Mouse (Mus musculus): ENCODE measurements around the gene Lrrtm4. TPM values are rescaled to one million over a fixed set of nuclear protein-coding genes. Genes with fewer than 3 reads are reported as not detected.

The Lrrtm4 gene
- total and polyA plus RNA-seq, 2 experiments from 2014 or later, result 0.04 TPM; not detected in 1

GRCm38 (mm10) chr6:80619508-80619907 lies 600.8 kb downstream of the Lrrtm4 start:
- no peaks in the 10 kb centered on the region for H3K27me3 ChIP-seq (ENCODE audit: control insufficient read depth, insufficient read depth, low read length)
- no peaks in the 10 kb centered on the region for H3K9me3 ChIP-seq (replicated peaks; ENCODE audit: control insufficient read depth, low read length)
- no peaks in the 10 kb centered on the region for H3K36me3 ChIP-seq (replicated peaks; ENCODE audit: control insufficient read depth, insufficient read depth, low read length)
- TF ChIP-seq EP300 (IDR thresholded peaks at IDR 0.05; ENCODE audit: low read depth) (no peak), CTCF (IDR thresholded peaks at IDR 0.05; ENCODE audit: low read depth) (no peak)
- no peak for DNase-seq (ENCODE audit: low spot score)
- no peak overlapping the region for H3K4me3 ChIP-seq (ENCODE audit: low read depth, low read length)
- H3K27ac ChIP-seq (ENCODE audit: low read depth), result no peak overlapping the region
- H3K4me2 ChIP-seq (ENCODE audit: low read depth, low read length), result no peak overlapping the region
- 64% methylated on average over 2 of the region's 2 CpGs for WGBS
- H3K9ac ChIP-seq (replicated peaks; ENCODE audit: low read depth, low read length), result no peak overlapping the region
- H3K4me1 ChIP-seq (ENCODE audit: control insufficient read depth, insufficient read depth), result no peaks in the 10 kb centered on the region
- ATAC-seq (ENCODE audit: insufficient read depth, low read depth), result no peak

- TF ChIP-seq EP300 (IDR thresholded peaks at IDR 0.05; ENCODE audit: low read depth) (no peak), CTCF (IDR thresholded peaks at IDR 0.05; ENCODE audit: low read depth) (no peak)
- Histone ChIP-seq H3K27ac (ENCODE audit: low read depth) (no peak overlapping the region), H3K9ac (replicated peaks; ENCODE audit: low read depth, low read length) (no peak overlapping the region), H3K27me3 (ENCODE audit: control insufficient read depth, insufficient read depth, low read length) (no peaks in the 10 kb centered on the region), H3K4me3 (ENCODE audit: low read depth, low read length) (no peak overlapping the region), H3K36me3 (replicated peaks; ENCODE audit: control insufficient read depth, insufficient read depth, low read length) (no peaks in the 10 kb centered on the region), H3K4me1 (ENCODE audit: control insufficient read depth, insufficient read depth) (no peaks in the 10 kb centered on the region), H3K4me2 (ENCODE audit: low read depth, low read length) (no peak overlapping the region), H3K9me3 (replicated peaks; ENCODE audit: control insufficient read depth, low read length) (no peaks in the 10 kb centered on the region)
- no peak for ATAC-seq (ENCODE audit: insufficient read depth, low read depth)
- DNase-seq (ENCODE audit: low spot score), result no peak
- 85% methylated on average over 6 of the region's 6 CpGs for WGBS
Measured at GRCm38 (mm10) chr6:80622676-80623334, 604.1 kb downstream of the Lrrtm4 start.

GRCm38 (mm10) chr6:80625509-80625908 lies 606.8 kb downstream of the Lrrtm4 start:
- H3K4me2 ChIP-seq (ENCODE audit: low read depth, low read length), result no peak overlapping the region
- no peak overlapping the region for H3K27ac ChIP-seq (ENCODE audit: low read depth)
- no peaks in the 10 kb centered on the region for H3K9me3 ChIP-seq (replicated peaks; ENCODE audit: control insufficient read depth, low read length)
- DNase-seq (ENCODE audit: low spot score) (no peak), ATAC-seq (ENCODE audit: insufficient read depth, low read depth) (no peak)
- no peaks in the 10 kb centered on the region for H3K36me3 ChIP-seq (replicated peaks; ENCODE audit: control insufficient read depth, insufficient read depth, low read length)
- H3K4me3 ChIP-seq (ENCODE audit: low read depth, low read length), result no peak overlapping the region
- TF ChIP-seq EP300 (IDR thresholded peaks at IDR 0.05; ENCODE audit: low read depth), result no peak
- no peak for TF ChIP-seq CTCF (IDR thresholded peaks at IDR 0.05; ENCODE audit: low read depth)
- 75% methylated on average over 4 of the region's 4 CpGs for WGBS
- H3K27me3 ChIP-seq (ENCODE audit: control insufficient read depth, insufficient read depth, low read length), result no peaks in the 10 kb centered on the region
- no peak overlapping the region for H3K9ac ChIP-seq (replicated peaks; ENCODE audit: low read depth, low read length)
- no peaks in the 10 kb centered on the region for H3K4me1 ChIP-seq (ENCODE audit: control insufficient read depth, insufficient read depth)

GRCm38 (mm10) chr6:80662729-80663128 lies 644.1 kb downstream of the Lrrtm4 start:
- H3K4me3 ChIP-seq (ENCODE audit: low read depth, low read length), result no peak overlapping the region
- ATAC-seq (ENCODE audit: insufficient read depth, low read depth), result no peak

GRCm38 (mm10) chr6:80664039-80664438 lies 645.4 kb downstream of the Lrrtm4 start:
- Histone ChIP-seq H3K36me3 (replicated peaks; ENCODE audit: control insufficient read depth, insufficient read depth, low read length) (no peaks in the 10 kb centered on the region), H3K27me3 (ENCODE audit: control insufficient read depth, insufficient read depth, low read length) (no peaks in the 10 kb centered on the region), H3K4me1 (ENCODE audit: control insufficient read depth, insufficient read depth) (no peaks in the 10 kb centered on the region), H3K9ac (replicated peaks; ENCODE audit: low read depth, low read length) (no peak overlapping the region), H3K4me3 (ENCODE audit: low read depth, low read length) (no peak overlapping the region), H3K9me3 (replicated peaks; ENCODE audit: control insufficient read depth, low read length) (no peaks in the 10 kb centered on the region), H3K27ac (ENCODE audit: low read depth) (no peak overlapping the region), H3K4me2 (ENCODE audit: low read depth, low read length) (no peak overlapping the region)
- ATAC-seq (ENCODE audit: insufficient read depth, low read depth), result no peak
- 81% methylated on average over 4 of the region's 4 CpGs for WGBS
- no peak for DNase-seq (ENCODE audit: low spot score)
- TF ChIP-seq EP300 (IDR thresholded peaks at IDR 0.05; ENCODE audit: low read depth) (no peak), CTCF (IDR thresholded peaks at IDR 0.05; ENCODE audit: low read depth) (no peak)

More at GRCm38 (mm10) chr6:80662729-80663128, 644.1 kb downstream of the Lrrtm4 start:
- H3K9me3 ChIP-seq (replicated peaks; ENCODE audit: control insufficient read depth, low read length), result no peaks in the 10 kb centered on the region
- H3K9ac ChIP-seq (replicated peaks; ENCODE audit: low read depth, low read length), result no peak overlapping the region
- no peaks in the 10 kb centered on the region for H3K27me3 ChIP-seq (ENCODE audit: control insufficient read depth, insufficient read depth, low read length)
- no peaks in the 10 kb centered on the region for H3K4me1 ChIP-seq (ENCODE audit: control insufficient read depth, insufficient read depth)
- H3K4me2 ChIP-seq (ENCODE audit: low read depth, low read length), result no peak overlapping the region
- TF ChIP-seq EP300 (IDR thresholded peaks at IDR 0.05; ENCODE audit: low read depth) (no peak), CTCF (IDR thresholded peaks at IDR 0.05; ENCODE audit: low read depth) (no peak)
- WGBS, result 63% methylated on average over 5 of the region's 5 CpGs
- H3K36me3 ChIP-seq (replicated peaks; ENCODE audit: control insufficient read depth, insufficient read depth, low read length), result no peaks in the 10 kb centered on the region
- H3K27ac ChIP-seq (ENCODE audit: low read depth), result no peak overlapping the region
- no peak for DNase-seq (ENCODE audit: low spot score)

GRCm38 (mm10) chr6:80704183-80704582 lies 685.5 kb downstream of the Lrrtm4 start:
- no peak overlapping the region for H3K9ac ChIP-seq (replicated peaks; ENCODE audit: low read depth, low read length)
- H3K4me2 ChIP-seq (ENCODE audit: low read depth, low read length), result no peak overlapping the region
- no peak for TF ChIP-seq CTCF (IDR thresholded peaks at IDR 0.05; ENCODE audit: low read depth)
- TF ChIP-seq EP300 (IDR thresholded peaks at IDR 0.05; ENCODE audit: low read depth), result no peak
- H3K4me1 ChIP-seq (ENCODE audit: control insufficient read depth, insufficient read depth), result no peaks in the 10 kb centered on the region
- no peak for DNase-seq (ENCODE audit: low spot score)
- no peak overlapping the region for H3K27ac ChIP-seq (ENCODE audit: low read depth)
- 73% methylated on average over 2 of the region's 2 CpGs for WGBS
- H3K9me3 ChIP-seq (replicated peaks; ENCODE audit: control insufficient read depth, low read length), result no peaks in the 10 kb centered on the region
- no peaks in the 10 kb centered on the region for H3K27me3 ChIP-seq (ENCODE audit: control insufficient read depth, insufficient read depth, low read length)
- ATAC-seq (ENCODE audit: insufficient read depth, low read depth), result no peak
- no peak overlapping the region for H3K4me3 ChIP-seq (ENCODE audit: low read depth, low read length)
- H3K36me3 ChIP-seq (replicated peaks; ENCODE audit: control insufficient read depth, insufficient read depth, low read length), result no peaks in the 10 kb centered on the region

All from heart, postnatal 0 days (tissue).